Mouse (Mus musculus): ENCODE measurements around the gene Phldb2. TPM values are rescaled to one million over a fixed set of nuclear protein-coding genes. Genes with fewer than 3 reads are reported as not detected.

Phldb2 gene
- polyA plus RNA-seq, 1 experiment from 2014 or later: 31.8 TPM

DNA sequence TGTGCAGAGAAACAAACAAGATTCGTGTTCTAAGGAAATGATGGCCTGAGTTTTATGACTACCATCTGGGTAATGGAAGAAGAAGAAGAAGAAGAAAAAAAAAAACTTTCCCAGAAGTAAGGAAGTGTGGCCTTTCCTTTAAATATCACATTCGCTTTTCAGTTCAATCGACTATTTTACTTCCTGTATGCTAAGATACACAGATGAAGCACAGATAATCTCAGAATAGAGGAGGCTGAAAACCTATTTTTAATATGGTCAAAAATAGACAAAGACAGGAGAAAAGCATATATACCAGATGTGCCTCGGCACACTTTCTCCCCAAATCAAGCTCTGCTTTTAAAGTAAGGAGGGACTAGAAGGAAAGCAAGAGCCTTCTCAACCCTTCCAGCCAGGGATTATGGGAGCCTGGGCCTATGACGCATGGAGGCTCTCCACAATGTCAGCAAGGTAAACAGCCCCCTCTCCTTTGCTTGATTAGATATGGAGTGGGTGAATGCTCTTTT is 158.2 kb downstream of the Phldb2 start:
- no peaks in the 10 kb centered on the region for H3K27me3 ChIP-seq (replicated peaks)
- no peak overlapping the region for H3K4me3 ChIP-seq (replicated peaks)
- no peak overlapping the region for H3K9ac ChIP-seq
- WGBS: 69% methylated on average over 5 of the region's 5 CpGs
- H3K27ac ChIP-seq: no peak overlapping the region
- ATAC-seq: no peak
- H3K36me3 ChIP-seq: no peaks in the 10 kb centered on the region; the same call in 1 of the 2 replicates
- 0 out of 2 replicates have a peak, but pooled peaks cover 3% of the 10 kb centered on the region for H3K4me1 ChIP-seq (replicated peaks)
- H3K4me2 ChIP-seq (replicated peaks): no peak overlapping the region
- no peaks in the 10 kb centered on the region for H3K9me3 ChIP-seq

DNA sequence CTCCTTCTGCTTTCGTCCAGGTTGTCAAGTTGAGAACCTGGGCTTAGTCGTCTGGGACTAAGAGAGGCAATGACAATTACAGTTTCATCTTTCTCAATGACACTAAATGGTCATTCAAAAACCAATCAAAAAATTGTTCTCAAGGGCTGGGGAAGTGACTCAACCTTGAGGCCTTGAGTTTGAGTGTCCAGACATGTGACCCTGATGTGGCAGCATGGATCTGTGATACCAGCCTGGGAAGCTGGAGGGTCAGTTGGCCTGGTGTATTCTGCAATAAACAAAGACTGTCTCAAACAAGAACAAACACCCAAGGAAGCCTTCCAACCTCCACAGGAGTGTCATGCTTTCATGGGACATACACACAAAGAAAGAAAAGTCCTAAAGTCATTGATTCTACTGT is 160.6 kb downstream of the Phldb2 start:
- Histone ChIP-seq H3K27ac (no peak overlapping the region), H3K36me3 (no peaks in the 10 kb centered on the region; the same call in 1 of the 2 replicates), H3K27me3 (replicated peaks) (no peaks in the 10 kb centered on the region), H3K4me1 (replicated peaks) (0 out of 2 replicates have a peak, but pooled peaks cover 3% of the 10 kb centered on the region), H3K4me3 (replicated peaks) (no peak overlapping the region), H3K4me2 (replicated peaks) (no peak overlapping the region), H3K9ac (no peak overlapping the region), H3K9me3 (no peaks in the 10 kb centered on the region)
- ATAC-seq: no peak
- 92% methylated on average over 2 of the region's 2 CpGs for WGBS

DNA sequence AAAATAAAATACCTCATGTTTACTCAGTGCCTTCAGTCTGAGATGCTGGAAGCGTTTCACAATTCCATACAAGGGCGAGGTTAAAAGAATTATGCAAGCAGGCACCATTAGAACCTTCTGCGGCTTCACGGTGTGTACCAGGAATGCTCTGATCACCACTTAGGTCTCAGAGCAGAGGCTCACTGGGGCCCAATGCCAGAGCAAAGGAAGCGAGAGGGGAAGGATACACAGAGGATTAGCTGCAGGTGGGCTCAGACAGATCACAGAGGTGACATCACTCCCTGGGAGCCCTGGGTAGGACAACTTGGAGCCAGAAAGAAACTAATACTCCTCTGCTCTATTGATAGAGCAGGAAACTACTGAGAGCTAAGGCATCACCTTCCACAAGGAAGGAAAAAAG is 162.1 kb downstream of the Phldb2 start:
- Histone ChIP-seq H3K27me3 (replicated peaks) (no peaks in the 10 kb centered on the region), H3K9me3 (no peaks in the 10 kb centered on the region), H3K4me3 (replicated peaks) (no peak overlapping the region), H3K4me2 (replicated peaks) (no peak overlapping the region), H3K36me3 (no peaks in the 10 kb centered on the region), H3K9ac (no peak overlapping the region), H3K4me1 (replicated peaks) (no peaks in the 10 kb centered on the region), H3K27ac (no peak overlapping the region)
- WGBS: 70% methylated on average over 5 of the region's 5 CpGs
- ATAC-seq: no peak

DNA sequence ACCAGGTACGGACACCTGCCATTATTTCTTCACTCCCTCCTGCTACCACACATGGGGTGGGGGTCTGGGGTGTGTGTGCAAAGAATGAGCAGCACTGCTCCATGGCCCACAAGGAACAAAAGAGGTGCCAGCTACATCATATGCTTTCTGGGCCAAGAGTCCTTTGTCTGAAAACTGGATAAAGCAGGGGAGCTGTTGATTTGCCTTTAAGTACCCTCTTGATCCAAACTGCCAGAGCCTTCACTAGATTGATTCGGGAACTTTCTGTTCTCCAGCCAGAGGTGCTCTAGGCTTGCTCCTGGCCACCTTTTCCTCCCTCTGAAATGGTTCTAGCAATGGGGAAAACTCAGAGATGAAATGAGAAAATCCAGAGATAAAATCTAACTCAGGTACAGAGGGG is 164.1 kb downstream of the Phldb2 start:
- H3K36me3 ChIP-seq: no peaks in the 10 kb centered on the region
- WGBS: 78% methylated on average over 2 of the region's 2 CpGs
- H3K4me2 ChIP-seq (replicated peaks): no peak overlapping the region
- H3K4me1 ChIP-seq (replicated peaks): no peaks in the 10 kb centered on the region
- no peaks in the 10 kb centered on the region for H3K9me3 ChIP-seq
- no peaks in the 10 kb centered on the region for H3K27me3 ChIP-seq (replicated peaks)
- no peak overlapping the region for H3K27ac ChIP-seq
- no peak for ATAC-seq
- no peak overlapping the region for H3K4me3 ChIP-seq (replicated peaks)
- H3K9ac ChIP-seq: no peak overlapping the region

DNA sequence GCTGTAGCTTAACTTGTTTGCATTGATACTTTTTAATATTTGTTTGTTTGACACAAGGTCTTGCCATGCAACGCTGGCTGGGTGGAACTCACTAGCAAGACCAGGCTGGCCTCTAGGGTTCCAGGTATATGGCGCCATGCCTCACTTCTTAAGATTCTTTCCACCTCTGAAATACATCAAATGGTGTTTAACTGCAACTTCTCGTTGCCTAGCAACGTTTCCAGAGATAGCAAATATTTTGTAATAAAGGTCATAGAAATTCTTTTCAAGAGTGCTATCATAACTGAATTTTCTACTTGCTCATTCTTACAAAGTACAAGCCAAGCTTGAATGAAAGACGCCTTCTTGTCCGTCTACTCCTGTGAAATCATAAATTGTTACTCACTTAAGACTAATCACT is 165.7 kb downstream of the Phldb2 start:
- no peak overlapping the region for H3K9ac ChIP-seq
- no peak for ATAC-seq
- H3K4me1 ChIP-seq (replicated peaks): no peaks in the 10 kb centered on the region
- H3K27me3 ChIP-seq (replicated peaks): no peaks in the 10 kb centered on the region
- no peak overlapping the region for H3K27ac ChIP-seq
- WGBS: 87% methylated on average over 6 of the region's 6 CpGs
- H3K9me3 ChIP-seq: no peaks in the 10 kb centered on the region
- no peaks in the 10 kb centered on the region for H3K36me3 ChIP-seq
- H3K4me2 ChIP-seq (replicated peaks): no peak overlapping the region
- no peak overlapping the region for H3K4me3 ChIP-seq (replicated peaks)

DNA sequence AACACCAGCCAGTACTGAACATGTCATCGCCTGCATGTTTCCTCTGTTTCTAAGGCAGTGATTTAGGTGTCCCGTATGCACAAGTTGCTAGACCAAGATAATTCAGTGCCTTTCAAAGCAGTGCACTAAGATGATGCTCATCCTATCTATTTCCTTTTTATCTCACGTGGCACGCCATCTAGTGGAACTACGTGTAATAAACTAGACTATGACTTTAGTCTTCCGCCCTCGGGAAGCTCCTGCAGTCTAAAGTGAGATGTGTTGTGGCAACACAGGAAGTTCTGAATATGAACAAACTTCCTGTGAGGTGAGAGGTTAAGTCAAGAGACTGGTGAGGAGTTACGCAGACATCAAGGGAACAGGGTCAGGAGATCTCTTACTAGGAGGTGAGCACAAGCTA is 166.8 kb downstream of the Phldb2 start:
- Histone ChIP-seq H3K9me3 (no peaks in the 10 kb centered on the region), H3K4me3 (replicated peaks) (no peak overlapping the region), H3K27ac (no peak overlapping the region), H3K4me1 (replicated peaks) (no peaks in the 10 kb centered on the region), H3K27me3 (replicated peaks) (no peaks in the 10 kb centered on the region), H3K4me2 (replicated peaks) (no peak overlapping the region), H3K9ac (no peak overlapping the region), H3K36me3 (no peaks in the 10 kb centered on the region)
- whole genome bisulfite sequencing: 40% methylated on average over 8 of the region's 8 CpGs
- no peak for ATAC-seq

DNA sequence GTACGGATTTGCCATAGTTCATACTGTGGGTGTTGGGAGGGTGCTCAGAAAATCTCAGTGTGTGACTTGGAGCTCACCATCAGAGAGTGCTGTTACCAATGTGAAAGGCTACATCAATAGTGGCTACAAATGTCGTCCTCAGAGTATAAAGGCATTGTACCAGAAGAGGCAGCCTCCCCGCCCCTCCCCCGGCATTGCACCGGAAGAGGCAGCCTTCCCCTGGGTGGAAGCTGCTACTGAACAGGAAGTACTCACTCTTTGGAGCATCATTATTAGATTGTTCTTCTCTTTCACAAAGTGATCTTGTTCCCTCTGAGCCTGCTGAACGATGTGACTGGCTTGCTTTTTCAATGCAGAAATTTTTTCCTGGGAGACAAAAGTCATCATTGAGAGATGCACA is 173.4 kb downstream of the Phldb2 start:
- H3K4me2 ChIP-seq (replicated peaks): no peak overlapping the region
- H3K36me3 ChIP-seq: peaks cover 10% of the 10 kb centered on the region
- 75% methylated on average over 6 of the region's 6 CpGs for WGBS
- H3K4me1 ChIP-seq (replicated peaks): no peaks in the 10 kb centered on the region
- ATAC-seq: no peak
- no peak overlapping the region for H3K4me3 ChIP-seq (replicated peaks)
- H3K27ac ChIP-seq: no peak overlapping the region
- H3K9ac ChIP-seq: no peak overlapping the region
- H3K9me3 ChIP-seq: no peaks in the 10 kb centered on the region
- no peaks in the 10 kb centered on the region for H3K27me3 ChIP-seq (replicated peaks)

DNA sequence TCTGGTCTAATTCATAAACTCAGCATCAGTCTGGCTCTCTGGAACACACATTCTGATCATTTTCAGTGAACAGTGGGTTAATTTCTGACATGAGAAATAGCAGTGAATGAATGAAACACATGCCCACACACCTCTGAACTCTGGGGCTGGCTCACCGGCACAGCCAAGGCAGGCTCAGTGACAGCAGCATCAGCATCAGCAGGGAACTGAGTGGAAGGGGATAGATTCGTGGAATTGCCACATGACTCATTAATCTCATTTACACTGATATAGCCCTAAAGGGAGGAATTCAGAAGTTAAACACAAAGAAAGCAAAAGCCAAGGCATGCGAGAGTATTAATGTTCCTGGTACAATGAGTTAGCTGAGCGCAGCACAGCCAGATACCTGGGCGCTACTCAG is 178.6 kb downstream of the Phldb2 start:
- 86% methylated on average over 5 of the region's 5 CpGs for WGBS
- no peak for ATAC-seq
- no peak overlapping the region for H3K27ac ChIP-seq
- H3K27me3 ChIP-seq (replicated peaks): no peaks in the 10 kb centered on the region
- no peaks in the 10 kb centered on the region for H3K9me3 ChIP-seq
- H3K4me3 ChIP-seq (replicated peaks): no peak overlapping the region
- H3K9ac ChIP-seq: no peak overlapping the region
- no peak overlapping the region for H3K4me2 ChIP-seq (replicated peaks)
- 0 out of 2 replicates have a peak, but pooled peaks cover under 1% of the 10 kb centered on the region for H3K36me3 ChIP-seq
- H3K4me1 ChIP-seq (replicated peaks): no peaks in the 10 kb centered on the region

DNA sequence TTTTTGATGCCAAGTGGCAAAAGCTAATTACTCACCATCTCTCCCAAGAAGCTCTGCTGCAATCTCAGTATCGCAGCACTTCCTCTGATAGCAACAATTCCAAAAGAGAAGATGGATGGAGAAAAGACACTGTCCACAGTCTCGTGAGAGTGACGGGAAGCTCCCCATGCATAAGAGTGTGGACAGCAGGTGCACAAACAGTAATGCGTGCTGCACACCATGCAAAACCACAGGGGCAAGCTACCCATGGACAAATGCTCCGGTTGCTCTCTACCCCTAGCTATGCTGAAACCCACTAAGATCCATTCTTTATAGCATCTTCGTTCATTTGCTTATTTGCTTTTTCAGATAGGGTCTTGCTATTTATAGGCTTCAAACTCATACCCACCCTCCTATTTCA is 182.5 kb downstream of the Phldb2 start:
- no peaks in the 10 kb centered on the region for H3K36me3 ChIP-seq
- 91% methylated on average over 6 of the region's 6 CpGs for WGBS
- no peak overlapping the region for H3K4me2 ChIP-seq (replicated peaks)
- no peak overlapping the region for H3K27ac ChIP-seq
- H3K27me3 ChIP-seq (replicated peaks): no peaks in the 10 kb centered on the region
- no peak for ATAC-seq
- no peaks in the 10 kb centered on the region for H3K4me1 ChIP-seq (replicated peaks)
- H3K4me3 ChIP-seq (replicated peaks): no peak overlapping the region
- no peaks in the 10 kb centered on the region for H3K9me3 ChIP-seq
- no peak overlapping the region for H3K9ac ChIP-seq

DNA sequence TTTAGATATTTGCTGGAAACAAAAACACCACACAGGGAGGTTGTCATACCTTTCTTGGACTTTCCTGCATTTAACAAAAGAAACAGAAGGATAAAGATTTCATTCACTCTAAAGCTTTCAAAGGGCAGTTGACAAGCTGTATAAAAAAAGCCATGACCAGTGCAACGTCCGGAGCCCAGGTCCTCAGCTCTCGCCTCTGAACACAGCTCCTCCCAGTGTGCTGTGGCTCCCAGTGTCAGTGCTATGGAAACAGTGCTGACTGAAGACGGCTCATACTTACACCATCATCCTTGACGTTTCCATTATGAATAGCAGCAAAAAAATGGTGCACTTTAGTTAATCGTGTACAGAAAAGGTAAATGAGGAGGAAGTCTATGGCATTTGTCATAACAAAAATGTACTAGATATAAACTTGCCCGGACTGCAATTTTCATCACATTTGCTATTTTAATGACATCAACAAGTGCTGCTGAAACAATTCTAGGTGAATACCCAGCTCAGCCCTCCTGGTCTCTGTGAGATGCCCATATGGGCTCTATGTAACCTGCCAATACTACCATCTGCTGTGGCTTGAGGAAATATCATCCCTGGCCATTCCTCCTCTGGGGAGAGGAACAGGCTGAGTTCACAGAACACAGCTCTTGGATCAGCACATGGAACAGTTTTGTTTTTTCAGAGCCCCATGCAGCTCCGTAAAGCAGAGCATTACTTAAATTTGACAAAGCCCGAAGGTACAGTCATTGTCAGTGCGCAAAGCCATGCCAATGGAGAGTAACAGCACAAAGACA is 185.4 kb downstream of the Phldb2 start:
- Histone ChIP-seq H3K27ac (no peak overlapping the region), H3K4me1 (replicated peaks) (no peaks in the 10 kb centered on the region), H3K4me2 (replicated peaks) (no peak overlapping the region), H3K4me3 (replicated peaks) (no peak overlapping the region), H3K9ac (no peak overlapping the region), H3K36me3 (no peaks in the 10 kb centered on the region), H3K27me3 (replicated peaks) (no peaks in the 10 kb centered on the region), H3K9me3 (no peaks in the 10 kb centered on the region)
- no peak for ATAC-seq
- WGBS: 65% methylated on average over 10 of the region's 10 CpGs

DNA sequence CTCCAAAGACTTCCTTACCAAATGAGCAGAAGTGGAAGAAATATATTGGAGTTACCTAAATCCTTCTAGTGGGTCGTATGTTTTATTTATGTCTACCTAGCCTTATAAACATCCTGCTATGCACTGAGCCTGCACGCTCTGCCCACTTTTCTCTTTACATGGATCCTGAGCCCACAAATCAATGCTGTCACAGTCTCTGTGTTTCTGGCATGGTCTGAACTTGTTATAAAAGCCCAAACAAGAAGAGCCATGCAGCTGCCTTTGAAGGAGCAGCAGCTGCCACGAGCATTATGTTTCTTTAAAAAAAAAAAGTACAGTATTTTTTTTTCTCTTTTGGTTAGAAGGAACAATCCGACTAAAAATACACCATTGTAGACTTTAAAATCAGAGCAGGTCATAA is 186.0 kb downstream of the Phldb2 start:
- H3K4me3 ChIP-seq (replicated peaks): no peak overlapping the region
- no peak overlapping the region for H3K4me2 ChIP-seq (replicated peaks)
- whole genome bisulfite sequencing: 45% methylated on average over 4 of the region's 4 CpGs
- H3K27me3 ChIP-seq (replicated peaks): no peaks in the 10 kb centered on the region
- no peaks in the 10 kb centered on the region for H3K36me3 ChIP-seq
- no peaks in the 10 kb centered on the region for H3K4me1 ChIP-seq (replicated peaks)
- no peak for ATAC-seq
- no peak overlapping the region for H3K27ac ChIP-seq
- no peak overlapping the region for H3K9ac ChIP-seq
- H3K9me3 ChIP-seq: no peaks in the 10 kb centered on the region

DNA sequence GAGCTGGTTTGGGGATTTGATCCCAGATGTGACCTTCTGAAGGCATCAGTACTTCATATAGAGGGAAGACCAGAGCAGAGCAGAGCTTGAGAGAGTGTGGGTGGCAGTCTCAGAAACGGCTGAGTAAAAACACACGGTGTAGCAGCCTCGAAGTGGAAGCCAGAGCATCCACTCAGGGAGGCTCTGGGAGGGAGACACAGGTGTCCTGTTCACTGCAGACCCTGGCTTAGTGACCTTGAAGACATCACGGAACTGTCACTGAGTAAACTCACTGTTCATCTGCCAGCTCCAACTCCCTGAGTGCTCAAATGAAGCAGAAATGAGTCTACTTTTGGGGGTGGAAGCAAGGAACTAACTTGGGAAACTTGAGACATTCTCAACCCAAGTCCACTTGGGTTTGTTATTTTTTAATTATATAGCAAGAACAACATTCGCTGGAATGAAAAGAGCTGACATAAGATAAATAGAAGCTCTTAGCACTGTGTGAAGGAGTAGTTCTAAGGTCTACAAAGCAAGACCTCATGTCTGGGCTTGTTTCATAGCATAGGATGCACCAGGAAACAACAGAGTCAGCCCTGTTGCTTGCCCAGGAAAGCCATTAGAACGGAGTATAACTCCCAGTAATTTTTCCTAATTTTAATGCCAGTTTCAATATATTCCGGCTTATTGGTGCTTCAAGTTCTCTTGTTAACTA is 187.4 kb downstream of the Phldb2 start:
- Histone ChIP-seq H3K27me3 (replicated peaks) (no peaks in the 10 kb centered on the region), H3K4me1 (replicated peaks) (no peaks in the 10 kb centered on the region), H3K4me3 (replicated peaks) (no peak overlapping the region), H3K4me2 (replicated peaks) (no peak overlapping the region), H3K36me3 (no peaks in the 10 kb centered on the region), H3K9me3 (no peaks in the 10 kb centered on the region), H3K9ac (no peak overlapping the region), H3K27ac (no peak overlapping the region)
- WGBS: 78% methylated on average over 7 of the region's 7 CpGs
- no peak for ATAC-seq

DNA sequence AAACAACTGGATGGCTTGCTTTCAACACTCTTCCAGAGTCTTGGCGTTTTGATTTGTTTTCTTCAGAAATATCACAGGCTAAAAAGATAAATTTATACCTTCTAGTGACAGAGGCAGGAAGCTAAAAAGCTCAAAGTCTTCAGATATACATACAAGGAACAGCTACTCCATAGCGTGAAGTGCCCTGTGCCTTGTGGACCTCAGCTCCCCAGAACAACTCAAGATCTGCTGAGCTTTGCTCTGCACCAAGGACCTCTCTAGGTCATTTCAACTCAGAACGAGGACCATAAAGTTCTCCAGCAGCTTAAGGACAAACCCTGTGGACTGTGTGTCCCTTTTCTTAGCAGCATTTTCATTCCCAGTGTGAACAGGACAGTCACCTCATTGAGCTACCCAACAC is 188.3 kb downstream of the Phldb2 start:
- no peak for ATAC-seq
- H3K36me3 ChIP-seq: no peaks in the 10 kb centered on the region

More for the DNA sequence above, 188.3 kb downstream of the Phldb2 start:
- Histone ChIP-seq H3K4me3 (replicated peaks) (no peak overlapping the region), H3K27me3 (replicated peaks) (no peaks in the 10 kb centered on the region), H3K9ac (no peak overlapping the region), H3K4me1 (replicated peaks) (no peaks in the 10 kb centered on the region), H3K4me2 (replicated peaks) (no peak overlapping the region), H3K9me3 (no peaks in the 10 kb centered on the region), H3K27ac (no peak overlapping the region)
- WGBS: 85% methylated on average over 3 of the region's 3 CpGs
